Mouse (Mus musculus) small intestine, adult 2 months (tissue): ENCODE data around the gene Mrpl18.
"Not testable (repeated sequence)": the region's sequence is repeated elsewhere in the genome, so short reads cannot be mapped to it uniquely, and the experiment has no call there.

Source experiments
- CTCF ChIP-seq: fragments of 200-500 bp; IDR thresholded peaks from 2 replicates; pipeline ENCODE4 v1.5.1; 2012; ENCODE audit warnings: low read depth, mild to moderate bottlenecking, control low read depth, inconsistent platforms, low read length, moderate library complexity, mixed read lengths; ENCODE audit not compliant: insufficient replicate concordance, insufficient read length; ENCODE audit errors: extremely low read depth
- POLR2A ChIP-seq: fragments of 200-500 bp; IDR thresholded peaks from 2 replicates; pipeline ENCODE4 v1.6.1; 2012; ENCODE audit warnings: low read depth, mild to moderate bottlenecking, control low read depth, inconsistent platforms, low read length, moderate library complexity

DNA sequence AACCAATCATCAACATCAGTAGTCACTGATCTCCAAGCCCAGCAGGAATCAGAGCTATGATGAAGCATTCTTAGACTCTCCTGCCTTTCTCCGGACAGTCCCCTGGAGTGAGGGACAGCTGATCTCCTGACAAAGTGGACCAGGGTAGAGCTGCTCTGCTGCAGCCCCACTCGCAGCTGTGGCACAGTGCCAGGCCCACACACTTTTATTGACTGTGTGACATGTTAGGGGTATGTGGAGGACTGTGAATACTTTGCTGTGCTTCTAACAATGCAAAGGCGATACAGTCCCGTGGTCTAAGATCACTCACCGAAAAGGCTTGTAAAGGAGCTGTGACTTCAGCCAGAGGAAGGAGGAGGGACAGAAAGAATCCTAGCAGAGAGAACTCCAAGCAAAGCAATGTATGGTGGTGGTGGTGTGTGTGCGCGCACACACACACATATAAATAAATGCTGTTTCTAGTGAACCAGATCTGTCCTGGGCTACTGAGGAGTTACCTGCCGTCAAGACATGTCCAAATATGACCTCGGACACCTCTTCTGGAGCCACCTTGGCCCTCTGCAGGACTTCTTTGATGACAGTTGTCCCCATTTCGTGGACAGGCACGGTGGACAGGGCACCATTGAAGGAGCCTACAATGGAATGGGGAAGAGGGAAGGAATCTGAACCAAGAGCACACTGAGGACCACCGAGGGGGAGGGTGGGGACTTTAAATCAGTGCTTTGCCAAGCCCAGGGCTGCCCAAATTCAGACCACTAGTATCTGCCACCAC, 23.4 kb upstream of the Mrpl18 start:
- not testable (repeated sequence) for TF ChIP-seq CTCF, POLR2A
